Mouse (Mus musculus) MN1 (cell line): ENCODE data around the gene Slc26a8.
"Not testable (repeated sequence)": the region's sequence is repeated elsewhere in the genome, so short reads cannot be mapped to it uniquely, and the experiment has no call there.

Source experiments
- DNase-seq: peaks from one replicate; pipeline ENCODE4 v3.0.0-alpha.2; 2016; ENCODE audit warnings: low spot score

Slc26a8 gene

GRCm38 (mm10) chr17:28689586-28690283, at the start of gene Slc26a8:
Slc26a8 (minus strand) TSS chr17:28690233.
- DNase-seq: no peak

- DNase-seq: no peak
These were observed 49.2 kb upstream of the Slc26a8 start for GRCm38 (mm10) chr17:28739244-28739643.

GRCm38 (mm10) chr17:28737973-28738372, 47.9 kb upstream of the Slc26a8 start:
- DNase-seq: no peak

- DNase-seq: no peak
These were observed 46.5 kb upstream of the Slc26a8 start for GRCm38 (mm10) chr17:28736486-28736885.

- no peak for DNase-seq
These were observed 45.5 kb upstream of the Slc26a8 start for GRCm38 (mm10) chr17:28735317-28736105.

- DNase-seq: not testable (repeated sequence)
These were observed 37.5 kb upstream of the Slc26a8 start for GRCm38 (mm10) chr17:28727511-28727910.

GRCm38 (mm10) chr17:28725783-28726182, 35.8 kb upstream of the Slc26a8 start, which contains the start of gene AC170998.1:
AC170998.1 (plus strand) TSS chr17:28726083.
- no peak for DNase-seq

- DNase-seq: no peak
These were observed 27.5 kb upstream of the Slc26a8 start for GRCm38 (mm10) chr17:28717535-28717934.

- DNase-seq: no peak
These were observed 26.0 kb upstream of the Slc26a8 start for GRCm38 (mm10) chr17:28715832-28716548.

GRCm38 (mm10) chr17:28714006-28714405, 24.0 kb upstream of the Slc26a8 start:
- no peak for DNase-seq

- no peak for DNase-seq
These were observed 22.3 kb upstream of the Slc26a8 start for GRCm38 (mm10) chr17:28712305-28712704.

GRCm38 (mm10) chr17:28711237-28711636, 21.2 kb upstream of the Slc26a8 start:
- DNase-seq: no peak

- no peak for DNase-seq
These were observed 20.3 kb upstream of the Slc26a8 start for GRCm38 (mm10) chr17:28710291-28710688.

GRCm38 (mm10) chr17:28709552-28710290, 19.7 kb upstream of the Slc26a8 start:
- DNase-seq: no peak

GRCm38 (mm10) chr17:28708989-28709388, 19.0 kb upstream of the Slc26a8 start:
- DNase-seq: no peak

GRCm38 (mm10) chr17:28707816-28708215, 17.8 kb upstream of the Slc26a8 start:
- no peak for DNase-seq

- DNase-seq: no peak
These were observed 17.1 kb upstream of the Slc26a8 start for GRCm38 (mm10) chr17:28707136-28707627.

GRCm38 (mm10) chr17:28706697-28707096, 16.7 kb upstream of the Slc26a8 start:
- no peak for DNase-seq

- no peak for DNase-seq
These were observed 12.6 kb upstream of the Slc26a8 start for GRCm38 (mm10) chr17:28702646-28703045.

GRCm38 (mm10) chr17:28701737-28702136, 11.7 kb upstream of the Slc26a8 start:
- DNase-seq: no peak

GRCm38 (mm10) chr17:28701171-28701570, 11.1 kb upstream of the Slc26a8 start:
- no peak for DNase-seq

- no peak for DNase-seq
These were observed 9.8 kb upstream of the Slc26a8 start for GRCm38 (mm10) chr17:28699789-28700188.
